Mouse (Mus musculus): ENCODE measurements around the gene Padi1. TPM values are rescaled to one million over a fixed set of nuclear protein-coding genes. Genes with fewer than 3 reads are reported as not detected.
A peak's percentile ranks its signal among the peaks of the same experiment; 100 is the strongest.

Gene Padi1
- total RNA-seq, 2 experiments from 2014 or later = not detected

DNA sequence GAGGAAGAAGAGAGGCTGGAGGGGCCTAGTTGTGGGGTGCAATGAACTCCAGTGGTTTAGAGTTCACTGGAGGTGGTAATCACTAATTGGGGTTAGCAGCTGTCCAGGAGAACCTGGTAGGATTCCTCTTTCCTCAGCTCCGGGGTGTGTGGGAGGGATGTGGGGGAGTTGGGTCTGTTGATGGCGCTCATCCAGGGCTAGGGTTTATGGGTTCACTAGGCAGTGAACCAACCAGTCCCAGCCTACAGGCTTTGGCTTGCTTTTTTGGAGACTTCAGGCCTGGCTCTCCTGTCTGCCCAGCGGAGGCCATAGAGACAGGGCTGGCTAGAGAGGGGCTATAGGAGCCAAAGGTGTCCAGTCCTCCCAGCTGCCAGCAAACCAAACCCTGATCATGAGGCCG is 55.6 kb downstream of the Padi1 start:
- no peak for ATAC-seq (replicated peaks; ENCODE audit: low FRiP score, poor library complexity, severe bottlenecking)

DNA sequence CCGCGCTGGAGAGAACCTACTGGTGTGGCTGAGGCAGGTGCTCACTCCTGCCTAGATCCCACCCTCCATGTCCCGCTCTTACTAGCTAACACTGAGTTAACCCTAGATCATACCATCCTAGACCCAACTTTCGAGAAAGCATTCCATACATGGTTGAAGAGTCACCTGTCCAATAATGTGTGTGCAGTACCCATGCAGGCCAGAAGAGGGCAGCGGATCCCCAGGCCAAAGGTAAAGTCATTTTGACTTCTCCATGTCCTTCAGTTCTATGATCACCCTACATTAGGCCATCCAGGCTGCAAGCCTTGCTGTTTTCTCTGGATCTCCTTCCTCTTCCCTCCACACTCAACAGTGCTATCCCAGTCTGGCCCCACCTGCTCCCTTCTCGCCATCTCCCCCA is 56.6 kb downstream of the Padi1 start:
- peak; percentile 80 for ATAC-seq (replicated peaks; ENCODE audit: low FRiP score, poor library complexity, severe bottlenecking)

DNA sequence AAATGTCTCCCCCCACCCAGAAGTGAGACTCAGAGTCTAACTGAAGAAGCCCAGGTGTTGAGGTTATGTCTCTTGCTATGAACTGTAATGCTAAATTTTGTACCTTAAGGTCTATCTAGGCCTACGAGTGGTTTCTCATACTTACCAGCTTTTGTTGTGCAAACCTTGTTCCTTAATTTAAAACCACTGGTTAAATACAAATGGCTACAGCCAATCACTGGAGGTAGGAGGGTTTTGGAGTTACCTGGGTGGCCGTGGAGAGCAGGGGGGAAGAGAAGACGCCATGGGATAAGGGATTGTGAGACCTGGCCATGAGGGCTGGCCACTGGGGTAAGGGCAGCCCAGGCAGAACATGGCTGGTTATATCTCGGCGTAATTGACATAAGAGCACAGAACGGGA is 57.3 kb downstream of the Padi1 start:
- no peak for ATAC-seq (replicated peaks; ENCODE audit: low FRiP score, poor library complexity, severe bottlenecking)

DNA sequence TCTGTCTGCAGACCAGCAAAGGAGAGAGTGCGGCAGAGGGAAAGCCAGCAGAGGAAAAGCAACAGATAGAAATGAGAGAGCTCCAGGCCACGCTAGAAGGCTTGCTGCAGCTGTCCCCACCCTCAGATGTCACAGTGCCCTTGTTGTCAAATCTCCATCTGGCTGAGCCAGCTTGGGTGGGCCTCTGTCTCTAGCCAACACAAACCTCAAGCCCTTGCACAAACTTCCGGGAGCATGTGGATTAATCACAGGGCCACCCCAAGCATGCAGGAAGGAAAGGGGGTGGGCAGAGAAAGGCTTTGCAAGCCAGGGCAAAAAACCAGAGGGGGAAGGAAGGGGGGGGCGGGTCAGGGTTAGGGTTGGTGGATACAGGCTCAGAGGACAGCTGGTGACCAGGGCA is 58.2 kb downstream of the Padi1 start:
- ATAC-seq (replicated peaks; ENCODE audit: low FRiP score, poor library complexity, severe bottlenecking) = no peak

DNA sequence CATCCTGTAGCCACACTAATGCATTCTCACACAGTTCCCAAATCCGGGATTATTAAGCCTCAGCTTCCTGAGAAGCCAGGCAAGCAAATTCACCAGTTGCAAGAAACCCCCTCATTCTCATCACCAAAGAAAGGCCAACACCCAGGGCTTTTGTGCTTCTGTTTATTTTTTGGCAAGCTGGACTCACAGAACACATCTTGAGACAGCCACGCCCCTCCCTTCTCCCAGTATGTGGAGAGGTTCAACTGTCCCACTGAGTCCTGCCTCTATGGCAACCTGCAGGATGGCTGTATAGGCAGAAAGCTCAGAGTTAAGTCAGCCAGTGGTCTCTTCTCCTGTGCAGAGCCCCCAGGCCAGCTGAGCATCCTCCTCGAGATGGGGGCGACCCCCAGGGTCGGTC is 60.4 kb downstream of the Padi1 start:
- ATAC-seq (replicated peaks; ENCODE audit: low FRiP score, poor library complexity, severe bottlenecking) = no peak

DNA sequence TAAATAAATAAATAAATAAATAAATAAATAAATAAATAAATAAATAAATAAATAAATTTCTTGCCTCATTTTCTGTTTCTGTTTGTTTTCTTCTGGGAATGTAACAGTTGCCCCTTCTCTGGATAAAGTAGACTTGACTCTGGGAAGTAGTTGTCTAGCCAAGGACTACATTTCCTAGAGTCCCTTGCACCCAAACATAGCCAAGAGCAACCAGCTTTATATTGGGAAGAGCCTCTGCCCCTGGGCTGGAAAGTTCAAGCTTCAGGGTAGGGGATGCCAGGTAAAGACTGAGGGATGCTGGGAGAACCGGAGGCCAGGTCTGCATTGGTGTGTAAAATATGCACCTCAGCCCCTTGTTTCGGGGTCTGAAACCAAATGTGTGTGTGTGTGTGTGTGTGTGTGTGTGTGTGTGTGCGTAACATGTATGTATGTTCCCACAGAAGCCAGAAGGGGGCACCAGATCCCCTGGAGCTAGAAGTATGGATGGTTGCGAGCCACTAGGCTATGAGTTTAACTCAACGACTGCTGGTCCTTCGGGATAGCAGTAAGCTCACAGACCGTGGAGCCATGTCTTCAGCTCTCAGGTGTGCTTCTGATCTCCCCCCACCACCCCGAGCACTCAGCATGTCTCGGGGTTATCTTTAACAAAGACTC is 61.2 kb downstream of the Padi1 start:
- no peak for ATAC-seq (replicated peaks; ENCODE audit: low FRiP score, poor library complexity, severe bottlenecking)

DNA sequence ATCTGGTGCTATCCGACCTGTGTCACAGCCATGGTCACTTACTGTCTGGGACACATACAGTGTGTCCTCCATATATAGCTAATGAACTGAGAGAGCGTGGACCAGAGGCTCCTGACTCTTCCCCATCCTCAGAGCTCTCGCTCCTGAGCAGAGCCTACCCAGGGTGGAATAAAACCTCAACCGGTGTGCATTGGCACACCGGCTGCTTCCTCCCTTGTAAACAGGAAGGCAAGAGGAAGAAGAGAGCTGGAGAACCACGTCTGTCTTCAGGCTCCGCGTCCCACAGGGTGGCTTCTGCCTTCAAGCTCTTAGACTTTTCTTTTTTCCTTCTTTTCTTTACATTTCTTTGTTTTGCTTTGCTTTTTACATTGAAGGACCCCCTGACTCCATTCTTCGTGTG is 62.8 kb downstream of the Padi1 start:
- no peak for ATAC-seq (replicated peaks; ENCODE audit: low FRiP score, poor library complexity, severe bottlenecking)

DNA sequence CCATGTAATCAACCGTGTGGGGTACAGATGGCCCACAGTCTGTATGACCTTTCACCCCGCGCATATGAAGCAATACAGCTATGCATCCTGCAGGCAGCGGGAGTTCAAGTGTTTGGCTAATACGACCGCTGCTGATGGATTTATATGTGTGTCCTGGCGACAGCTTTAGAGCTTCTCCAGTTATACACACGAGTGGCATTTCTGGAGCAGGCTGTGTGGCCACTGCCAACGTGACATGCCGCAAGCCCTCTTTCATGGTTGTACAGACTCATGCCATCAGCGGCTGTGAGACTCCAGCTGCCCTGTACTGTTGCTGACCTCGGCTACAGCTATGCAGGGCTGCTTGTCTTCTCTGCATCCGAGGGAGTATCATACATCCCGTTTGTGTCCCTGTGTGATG is 65.1 kb downstream of the Padi1 start:
- no peak for ATAC-seq (replicated peaks; ENCODE audit: low FRiP score, poor library complexity, severe bottlenecking)

DNA sequence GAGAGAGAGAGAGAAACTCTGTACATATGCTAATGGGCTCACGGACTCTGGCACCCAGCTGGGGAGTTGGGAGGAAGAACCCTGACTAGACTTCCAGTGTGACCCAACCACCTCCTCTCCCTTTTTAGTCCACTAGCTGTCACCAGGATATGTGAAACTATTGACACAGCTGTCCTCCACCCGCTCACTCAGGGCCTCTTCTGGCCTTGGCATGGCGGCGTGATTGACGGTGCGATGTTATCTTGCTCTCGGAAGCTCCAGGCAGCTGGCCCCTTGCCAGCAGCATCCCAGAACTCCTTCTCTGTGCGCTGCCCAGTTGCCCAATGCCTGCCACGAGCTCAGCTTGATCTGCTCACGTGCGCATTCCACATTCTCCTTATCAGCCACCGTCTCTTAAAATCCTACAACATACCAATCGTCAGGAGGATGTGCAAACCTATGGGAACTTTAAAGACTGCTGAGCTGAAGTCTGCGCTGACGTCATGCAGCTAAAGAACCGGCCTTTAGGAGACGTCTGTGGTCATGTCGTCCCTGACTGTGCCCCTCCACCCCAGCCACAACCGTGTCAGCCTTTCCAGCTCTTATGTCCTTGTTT is 65.7 kb downstream of the Padi1 start:
- ATAC-seq (replicated peaks; ENCODE audit: low FRiP score, poor library complexity, severe bottlenecking) = no peak

DNA sequence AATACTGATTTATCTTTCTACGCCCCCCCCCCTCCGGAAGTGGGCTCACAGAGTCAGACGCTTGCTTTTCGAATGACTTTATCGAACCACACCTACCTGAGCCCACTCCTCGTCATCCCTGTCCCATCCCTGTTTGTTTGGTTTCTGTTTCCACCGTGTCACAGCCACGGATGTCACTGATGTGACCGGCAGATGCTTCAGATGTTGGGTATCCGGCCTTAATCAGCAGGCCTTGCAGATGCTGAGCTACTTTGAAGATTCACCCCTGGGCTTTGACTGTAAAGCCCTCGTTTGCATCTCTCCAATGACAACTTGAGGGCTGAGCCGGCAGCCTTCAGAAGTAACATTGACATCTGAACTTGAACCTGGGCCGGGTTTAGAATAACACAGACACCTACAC is 69.0 kb downstream of the Padi1 start:
- ATAC-seq (replicated peaks; ENCODE audit: low FRiP score, poor library complexity, severe bottlenecking) = no peak

DNA sequence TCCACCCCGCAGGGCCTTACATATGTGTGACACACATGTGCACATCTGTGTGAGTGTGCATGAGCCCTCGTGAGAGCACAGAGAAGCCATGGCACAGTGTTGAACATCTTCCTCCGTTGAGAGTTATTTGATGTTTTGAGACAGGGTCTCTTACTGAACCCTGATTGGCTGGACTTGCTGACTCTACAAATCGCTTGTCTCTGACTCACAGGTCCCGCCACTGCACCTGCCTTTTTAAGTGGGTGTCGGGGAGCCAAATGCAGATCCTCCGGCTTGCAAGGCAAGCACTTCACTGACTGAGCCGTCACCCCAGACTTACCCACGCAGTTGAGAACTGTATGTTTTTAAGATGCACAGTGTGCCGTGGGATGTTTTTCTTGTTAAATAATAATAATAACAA is 69.7 kb downstream of the Padi1 start:
- no peak for ATAC-seq (replicated peaks; ENCODE audit: low FRiP score, poor library complexity, severe bottlenecking)

DNA sequence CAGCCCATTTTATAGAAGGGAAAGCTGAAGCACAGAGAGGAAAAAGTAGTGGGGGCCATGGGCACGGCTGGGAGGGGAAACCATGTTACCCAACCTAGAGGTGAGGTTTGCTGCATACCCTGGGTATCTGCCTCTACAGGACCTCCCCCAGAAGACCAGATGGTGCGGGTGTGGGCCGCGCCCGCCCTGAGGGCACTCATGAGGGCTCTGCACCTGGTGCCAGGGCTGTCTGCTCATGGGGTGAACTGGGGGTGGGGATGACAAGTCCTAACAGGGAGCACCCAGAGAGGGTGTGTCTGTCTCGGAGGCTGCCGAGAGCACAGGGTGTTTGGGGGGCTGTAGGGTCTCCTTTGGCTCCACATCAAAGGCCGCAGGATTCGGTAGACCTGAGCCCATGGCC is 70.7 kb downstream of the Padi1 start:
- no peak for ATAC-seq (replicated peaks; ENCODE audit: low FRiP score, poor library complexity, severe bottlenecking)

DNA sequence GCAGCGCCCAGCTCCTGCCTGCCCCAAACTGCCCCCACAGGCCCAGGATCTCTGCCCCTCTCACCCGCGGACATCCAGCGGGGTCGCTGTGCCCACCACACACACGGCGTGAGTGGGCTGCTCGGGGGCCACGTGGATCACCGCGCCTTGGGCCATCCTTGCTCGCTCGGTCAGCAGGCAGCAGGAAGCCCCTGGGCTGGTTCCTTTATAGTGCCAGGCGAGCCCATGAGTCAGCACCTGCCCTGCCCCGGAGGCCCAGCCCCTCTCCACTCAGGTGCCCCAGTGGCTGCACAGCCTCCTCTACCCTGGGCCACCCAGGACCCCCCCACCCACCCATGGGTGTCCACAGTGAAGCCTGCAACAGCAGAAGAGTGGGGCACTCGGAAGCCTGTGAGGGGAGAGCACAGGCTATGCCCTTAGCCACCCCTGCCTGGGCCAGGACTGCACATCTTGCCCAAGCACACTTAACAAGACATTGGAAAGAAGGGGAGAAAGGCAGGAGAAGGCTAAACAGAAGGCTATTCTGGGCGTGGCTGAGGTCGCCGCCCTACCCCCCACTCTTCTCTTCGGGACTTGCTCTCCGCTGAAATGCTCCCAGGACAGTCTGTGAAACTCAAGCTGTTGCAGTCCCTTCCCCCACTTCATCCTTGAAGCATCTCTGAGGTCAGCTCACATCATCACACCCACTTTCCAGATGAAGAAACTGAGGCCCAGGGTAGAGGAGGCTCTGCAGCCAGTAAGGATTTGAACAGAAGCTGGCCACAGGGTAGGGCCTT is 71.4 kb downstream of the Padi1 start, which contains the start of gene Padi4:
TSS of gene Padi4 (minus strand) at position 212 of the 776 bp plus-strand sequence.
- no peak for ATAC-seq (replicated peaks; ENCODE audit: low FRiP score, poor library complexity, severe bottlenecking)

DNA sequence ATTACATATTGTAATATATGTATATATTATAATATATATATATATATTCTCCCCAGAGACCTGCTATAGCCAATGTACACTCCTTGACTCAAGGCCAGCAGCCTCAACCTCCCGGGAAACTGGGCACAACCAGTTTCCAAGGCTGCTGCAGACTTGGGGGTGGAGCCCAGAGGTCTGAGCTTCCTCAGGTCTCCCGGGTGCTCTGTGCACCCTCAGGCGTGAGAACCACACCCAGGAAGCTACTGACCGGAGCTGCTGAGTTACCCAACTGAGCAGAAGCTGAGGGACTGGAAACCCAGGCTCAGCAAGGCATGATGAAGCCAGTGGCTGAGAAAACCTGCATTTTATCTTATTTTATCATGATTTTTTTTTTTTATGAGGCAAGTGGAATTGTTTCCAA is 74.5 kb downstream of the Padi1 start:
- no peak for ATAC-seq (replicated peaks; ENCODE audit: low FRiP score, poor library complexity, severe bottlenecking)

DNA sequence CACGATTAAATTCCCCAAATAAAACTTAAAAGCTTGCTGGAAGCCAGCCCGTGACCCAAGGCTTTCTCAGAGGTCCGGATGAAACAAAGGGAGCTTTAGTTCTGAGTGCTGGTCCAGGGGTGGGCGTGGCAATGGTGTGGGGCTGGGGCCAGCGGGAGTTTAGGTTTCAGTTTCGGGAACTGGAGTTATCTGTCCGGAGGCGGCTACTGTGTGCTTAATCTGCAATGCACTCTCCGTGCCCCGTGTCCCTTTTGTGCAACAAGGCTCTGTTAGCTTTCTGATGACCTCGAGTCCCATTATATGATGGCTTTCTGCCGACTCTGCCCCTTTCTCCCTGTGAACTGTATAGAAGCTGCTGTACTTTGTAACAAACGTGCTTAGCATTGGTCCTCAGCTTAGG is 75.1 kb downstream of the Padi1 start:
- no peak for ATAC-seq (replicated peaks; ENCODE audit: low FRiP score, poor library complexity, severe bottlenecking)

DNA sequence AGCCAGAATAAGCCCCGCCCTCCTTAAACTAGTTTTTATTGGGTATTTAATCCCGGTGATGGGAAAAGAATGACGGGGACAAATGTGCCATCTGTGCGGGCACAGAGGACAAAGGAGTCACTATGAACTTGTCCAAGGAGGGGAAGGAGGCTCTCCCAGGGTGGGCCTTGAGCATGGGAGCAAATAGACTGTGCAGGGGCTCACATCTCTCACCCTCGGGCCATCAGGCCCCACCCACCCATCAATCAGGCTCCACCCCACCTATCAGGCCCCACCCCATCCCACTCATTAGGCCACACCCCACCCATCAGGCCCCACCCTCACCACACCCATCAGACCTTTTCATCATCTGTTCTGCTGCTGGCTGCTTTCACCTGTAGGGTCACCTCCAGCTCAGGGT is 76.6 kb downstream of the Padi1 start:
- no peak for ATAC-seq (replicated peaks; ENCODE audit: low FRiP score, poor library complexity, severe bottlenecking)

DNA sequence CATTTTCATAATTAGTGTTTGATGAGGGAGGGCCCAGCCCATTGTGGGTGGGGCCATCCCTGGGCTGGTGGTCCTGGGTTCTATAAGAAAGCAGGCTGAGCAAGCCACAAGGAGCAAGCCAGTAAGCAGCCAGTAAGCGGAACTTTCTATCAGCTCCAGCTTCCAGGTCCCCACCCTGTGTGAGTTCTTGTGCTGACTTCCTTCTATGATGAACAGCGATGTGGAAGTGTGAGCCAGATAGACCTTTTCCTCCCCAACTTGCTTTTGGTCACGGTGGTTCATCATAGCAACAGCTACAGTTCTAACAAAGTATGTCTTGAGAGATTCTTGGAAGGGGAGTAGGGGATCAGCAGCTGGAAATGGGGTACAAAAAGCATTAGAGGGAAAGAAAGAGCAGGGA is 79.6 kb downstream of the Padi1 start:
- ATAC-seq (replicated peaks; ENCODE audit: low FRiP score, poor library complexity, severe bottlenecking) = no peak

DNA sequence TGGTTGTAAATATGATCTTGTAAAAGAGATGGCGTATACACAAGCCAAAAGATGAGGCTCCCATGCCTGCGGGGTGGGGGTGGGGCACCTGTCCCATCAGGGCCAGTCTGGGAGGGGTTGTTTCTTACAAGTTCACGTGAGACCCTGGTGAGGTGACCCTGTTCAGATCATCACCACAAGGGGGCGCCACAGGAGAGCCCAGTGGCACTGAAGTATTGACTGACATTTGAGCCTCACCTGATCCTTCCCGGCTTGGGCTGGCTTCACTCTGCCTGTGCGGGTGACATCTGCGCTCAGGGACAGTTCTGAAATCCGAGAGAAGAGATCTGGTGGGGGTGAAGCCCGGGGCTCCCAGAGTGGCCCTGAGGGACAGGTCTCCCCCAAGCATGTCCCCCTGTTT is 82.4 kb downstream of the Padi1 start:
- ATAC-seq (replicated peaks; ENCODE audit: low FRiP score, poor library complexity, severe bottlenecking) = no peak

Data from erythroblast, adult 5-6 weeks (primary cell).